Mouse (Mus musculus) G1E (cell line): ENCODE measurements around the gene Mex3a.

Experiments used
- CTCF ChIP-seq: IDR thresholded peaks from 2 replicates; pipeline ENCODE4 v1.5.1; 2012; ENCODE audit warnings: low read depth, low read length, inconsistent platforms, mixed read lengths
- GATA1 ChIP-seq: IDR thresholded peaks from 2 replicates; pipeline ENCODE4 v1.6.1; 2012; ENCODE audit warnings: borderline replicate concordance, low read length, inconsistent platforms, mixed read lengths
- POLR2AphosphoS5 ChIP-seq: IDR thresholded peaks from 2 replicates; pipeline ENCODE4 v1.6.1; 2012; ENCODE audit warnings: low read depth, low read length, inconsistent platforms; ENCODE audit not compliant: insufficient replicate concordance
- TAL1 ChIP-seq: conservative IDR thresholded peaks from 2 replicates; pipeline ENCODE4 v1.6.1; 2012; ENCODE audit warnings: low read depth, low read length, inconsistent platforms, mixed read lengths

GRCm38 (mm10) chr3:88532689-88533511 lies 705 bp downstream of the Mex3a start:
- TF ChIP-seq CTCF: no peak
- TF ChIP-seq TAL1: no peak
- no peak for TF ChIP-seq GATA1
- no peak for TF ChIP-seq POLR2AphosphoS5
